Comparison of ENCODE assay signal across 18 mouse cellular contexts in genomic region chr15:85776771-85777170, GRCm38 (mm10). TPM values are rescaled to one million over a fixed set of nuclear protein-coding genes. Genes with fewer than 3 reads are reported as not detected.
A peak's percentile ranks its signal among the peaks of the same experiment; 100 is the strongest.
DNase-seq lines count a peak whose midpoint lies in the region; ATAC-seq lines count a peak whose summit lies in the region.
"Had no signal": no experiment of that assay in that cellular context is flagged by ENCODE, and none has a peak within 500 bp of the region (broad histone marks: within the 10 kb centered on the region; RNA-seq: fewer than 3 reads in every experiment).

No protein-coding gene starts in this region.

- DNase-seq in cerebellum, adult 11-12 months, result peak; percentile 13
- DNase-seq in cerebellum, adult 8-10 months, result no peak
- DNase-seq in kidney, adult 18-20 months, result peak; percentile 74
- DNase-seq in layer of hippocampus, adult 9-11 months, result peak; percentile 53
- peak; percentile 60 for DNase-seq in testis, postnatal 10 days (ENCODE audit: low spot score)
- no peak for DNase-seq in MN1 (ENCODE audit: low spot score)
- DNase-seq: adrenal gland, adult 8-10 months; cerebellum, postnatal 36 days; gastrocnemius, postnatal 14 days; lung, postnatal 14 days had no signal

- no peak overlapping the region for H3K4me3 ChIP-seq in kidney, embryonic 16.5 days (ENCODE audit: low read length)
- H3K4me3 ChIP-seq: embryonic facial prominence, embryonic 12.5 days; forebrain, embryonic 12.5 days; limb, embryonic 12.5 days; midbrain, embryonic 10.5 days; myocyte had no signal

- H3K27me3 ChIP-seq in kidney, embryonic 16.5 days (ENCODE audit: insufficient read depth, low read length), result no peaks in the 10 kb centered on the region
- H3K27me3 ChIP-seq: embryonic facial prominence, embryonic 12.5 days; forebrain, embryonic 12.5 days; limb, embryonic 12.5 days had no signal

- H3K9ac ChIP-seq in kidney, embryonic 16.5 days (replicated peaks; ENCODE audit: low read length), result no peak overlapping the region
- H3K9ac ChIP-seq: embryonic facial prominence, embryonic 12.5 days; forebrain, embryonic 12.5 days; limb, embryonic 12.5 days had no signal

- H3K4me1 ChIP-seq in kidney, embryonic 16.5 days (ENCODE audit: insufficient read depth, low read length), result no peaks in the 10 kb centered on the region
- H3K4me1 ChIP-seq: embryonic facial prominence, embryonic 12.5 days; forebrain, embryonic 12.5 days; limb, embryonic 12.5 days; midbrain, embryonic 10.5 days had no signal

- no peaks in the 10 kb centered on the region for H3K36me3 ChIP-seq in kidney, embryonic 16.5 days (ENCODE audit: insufficient read depth, low read length)
- H3K36me3 ChIP-seq: embryonic facial prominence, embryonic 12.5 days; forebrain, embryonic 12.5 days; limb, embryonic 12.5 days; midbrain, embryonic 10.5 days had no signal

- WGBS in kidney, embryonic 16.5 days, result 87% methylated on average over 5 of the region's 5 CpGs

- no peak overlapping the region for H3K4me2 ChIP-seq in kidney, embryonic 16.5 days (replicated peaks; ENCODE audit: low read depth, low read length)
- H3K4me2 ChIP-seq: embryonic facial prominence, embryonic 12.5 days; forebrain, embryonic 12.5 days; limb, embryonic 12.5 days had no signal

- no peak for ATAC-seq in kidney, embryonic 16.5 days (ENCODE audit: low FRiP score, low TSS enrichment)
- ATAC-seq in monocyte, adult 5-6 weeks (replicated peaks; ENCODE audit: insufficient number of reproducible peaks, low FRiP score, low TSS enrichment, poor library complexity, severe bottlenecking), result no peak

- no peak overlapping the region for H3K27ac ChIP-seq in kidney, embryonic 16.5 days (ENCODE audit: low read length)
- H3K27ac ChIP-seq: embryonic facial prominence, embryonic 12.5 days; forebrain, embryonic 12.5 days; limb, embryonic 12.5 days; midbrain, embryonic 10.5 days had no signal

- H3K9me3 ChIP-seq in kidney, embryonic 16.5 days (ENCODE audit: low read length), result no peaks in the 10 kb centered on the region
- H3K9me3 ChIP-seq: embryonic facial prominence, embryonic 12.5 days; forebrain, embryonic 12.5 days; limb, embryonic 12.5 days; midbrain, embryonic 10.5 days had no signal

RNA-seq across cellular contexts. Expression of gene Cdpf1, which starts 34.7 kb away (rescaled TPM):
- 31.1 and 37.4 TPM in 2 replicates for polyA plus RNA-seq in kidney, embryonic 16.5 days (2015; fragmentation: Nextera tagmentation; extraction: Ambion mirVana)
- 13.2 to 15.6 TPM (median 14.4 TPM) in 3 replicates for total RNA-seq in monocyte, adult 5-6 weeks (2017)

RNA-seq across cellular contexts. Expression of gene Ppara, which starts 42.0 kb away (rescaled TPM):
- 5.1 and 5.9 TPM in 2 replicates for polyA plus RNA-seq in kidney, embryonic 16.5 days (2015; fragmentation: Nextera tagmentation; extraction: Ambion mirVana)
- total RNA-seq in monocyte, adult 5-6 weeks (2017), result not detected in 3 replicates
- total RNA-seq: hematopoietic stem cell, adult 5-6 weeks had no signal

RNA-seq across cellular contexts. Expression of gene Pkdrej, which starts 44.8 kb away (rescaled TPM):
- polyA plus RNA-seq in kidney, embryonic 16.5 days (2015; fragmentation: Nextera tagmentation; extraction: Ambion mirVana), result 0.10 and 0.11 TPM in 2 replicates
- total RNA-seq in monocyte, adult 5-6 weeks (2017), result not detected in 3 replicates
- total RNA-seq: hematopoietic stem cell, adult 5-6 weeks had no signal
- polyA plus RNA-seq: midbrain, embryonic 10.5 days; myocyte had no signal

RNA-seq across cellular contexts. Expression of gene Ttc38, which starts 55.3 kb away (rescaled TPM):
- 8.0 and 8.2 TPM in 2 replicates for polyA plus RNA-seq in kidney, embryonic 16.5 days (2015; fragmentation: Nextera tagmentation; extraction: Ambion mirVana)
- total RNA-seq in monocyte, adult 5-6 weeks (2017), result 6.7 to 8.5 TPM (median 7.5 TPM) in 3 replicates

Comparison
In these comparisons a context has a peak if more than half of its experiments do, and no peak if none do; other contexts are left out.
1. DNase-seq: peak in cerebellum, adult 11-12 months (single experiment), kidney, adult 18-20 months (single experiment), layer of hippocampus, adult 9-11 months (single experiment) and testis, postnatal 10 days (single experiment); none in cerebellum, adult 8-10 months (single experiment) and MN1 (single experiment).